Mouse (Mus musculus) embryonic fibroblast, embryonic 13.5 days (primary cell): ENCODE measurements around the gene Gm20903. TPM values are rescaled to one million over a fixed set of nuclear protein-coding genes. Genes with fewer than 3 reads are reported as not detected.
"Not testable (repeated sequence)": the region's sequence is repeated elsewhere in the genome, so short reads cannot be mapped to it uniquely, and the experiment has no call there.

Experiments used
- H3K27ac ChIP-seq: 2 replicates; pipeline ENCODE4 v1.5.1; 2012; ENCODE audit warnings: low read length, control low read depth, inconsistent platforms; ENCODE audit not compliant: insufficient read depth
- H3K4me1 ChIP-seq: 2 replicates; pipeline ENCODE4 v1.6.1; 2011; ENCODE audit warnings: low read length; ENCODE audit not compliant: control insufficient read depth, insufficient read depth
- H3K4me3 ChIP-seq: 2 replicates; pipeline ENCODE4 v1.5.1; 2011; ENCODE audit warnings: mild to moderate bottlenecking, control low read depth, low read length; ENCODE audit not compliant: insufficient read depth
- polyA plus RNA-seq: library from polyadenylated mRNA; stranded (reverse); fragments of >200 nt; gene quantifications from 2 replicates; pipeline ENCODE4 v1.2.4, GENCODE M21; 2011; ENCODE audit warnings: low read depth; ENCODE audit not compliant: missing spikeins, insufficient read length

The Gm20903 gene
- polyA plus RNA-seq, result not detected in 2 replicates

DNA sequence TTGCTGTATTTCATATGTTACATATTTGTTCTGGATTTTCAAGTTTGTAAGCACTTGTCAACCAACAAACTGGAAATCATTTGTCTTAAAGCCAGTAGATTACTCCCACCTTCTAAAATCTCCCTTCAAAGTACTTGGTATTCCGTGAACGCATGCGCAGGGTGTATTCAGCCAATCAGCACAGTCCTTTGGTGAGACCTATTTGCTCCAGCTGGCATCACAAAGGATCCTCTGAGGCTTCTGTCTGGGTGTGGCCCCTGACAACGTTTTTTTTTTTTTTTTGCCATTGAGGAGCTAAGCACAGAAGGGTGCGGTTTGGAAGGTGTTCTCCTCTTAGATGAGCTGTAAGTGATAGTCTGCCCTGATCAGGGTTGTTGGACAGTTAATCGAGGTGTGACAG, at the start of gene Gm20903:
Gene Gm20903, plus strand, starts transcription at position 301 of the 400 bp plus-strand sequence.
- not testable (repeated sequence) for H3K4me3 ChIP-seq, H3K4me1 ChIP-seq, H3K27ac ChIP-seq
